Mouse (Mus musculus) intestine, postnatal 0 days (tissue): Measurements from ENCODE around the gene Rdh14. TPM values are rescaled to one million over a fixed set of nuclear protein-coding genes. Genes with fewer than 3 reads are reported as not detected.
A peak's percentile ranks its signal among the peaks of the same experiment; 100 is the strongest.

Experiments
- ATAC-seq: fragments of 200-750 bp; cut with Nextera tagmentation; 2 replicates; pipeline ENCODE4 v1.8.0; 2017; ENCODE audit warnings: mild to moderate bottlenecking, moderate TSS enrichment, moderate library complexity
- H3K27ac ChIP-seq: fragments of 300-500 bp; sonication (generic); 2 replicates; pipeline ENCODE4 v1.5.1; 2014; ENCODE audit warnings: mild to moderate bottlenecking, low read depth, low read length, moderate library complexity
- H3K27me3 ChIP-seq: fragments of 300-500 bp; sonication (generic); replicated peaks from 2 replicates; pipeline ENCODE4 v1.6.1; 2014; ENCODE audit warnings: low read length, mixed read lengths; ENCODE audit not compliant: control insufficient read depth, insufficient read depth
- H3K36me3 ChIP-seq: fragments of 300-500 bp; sonication (generic); 2 replicates; pipeline ENCODE4 v1.6.1; 2014; ENCODE audit warnings: mild to moderate bottlenecking, moderate library complexity; ENCODE audit not compliant: control insufficient read depth, insufficient read depth
- H3K4me1 ChIP-seq: fragments of 300-500 bp; sonication (generic); replicated peaks from 2 replicates; pipeline ENCODE4 v1.6.1; 2014; ENCODE audit warnings: antibody characterized with exemption, low read length, mixed read lengths; ENCODE audit not compliant: control insufficient read depth, insufficient read depth
- H3K4me2 ChIP-seq: fragments of 300-500 bp; sonication (generic); replicated peaks from 2 replicates; pipeline ENCODE4 v1.6.1; 2014; ENCODE audit warnings: low read depth, mild to moderate bottlenecking, moderate library complexity
- H3K4me3 ChIP-seq: fragments of 300-500 bp; sonication (generic); 2 replicates; pipeline ENCODE4 v1.5.1; 2014; ENCODE audit warnings: low read depth, low read length
- H3K9ac ChIP-seq: fragments of 300-500 bp; sonication (generic); 2 replicates; pipeline ENCODE4 v1.6.1; 2014; ENCODE audit warnings: mild to moderate bottlenecking, low read depth, low read length
- H3K9me3 ChIP-seq: fragments of 300-500 bp; sonication (generic); 2 replicates; pipeline ENCODE4 v1.6.1; 2016; ENCODE audit warnings: mixed run types; ENCODE audit not compliant: control insufficient read depth
- CTCF ChIP-seq: sonication (generic); IDR thresholded peaks from 2 replicates; pipeline ENCODE4 v1.5.1; 2016; ENCODE audit warnings: low read depth, mild to moderate bottlenecking, control low read depth, antibody characterized with exemption, moderate library complexity
- WGBS: fragments of 180-500 bp; shearing (Covaris S2); extraction: QIAGEN DNeasy Blood & Tissue Kit; methylation state at CpG from one replicate; pipeline ENCODE4 v1.1.7; 2014; 5-methylcytosine and 5-hydroxymethylcytosine counted together
- polyA plus RNA-seq: library from polyadenylated mRNA; unstranded; fragments of >200 nt; fragmentation: Nextera tagmentation; extraction: Ambion mirVana; gene quantifications from 2 replicates; pipeline ENCODE4 v1.2.1, GENCODE M21; 2015

The Rdh14 gene
- polyA plus RNA-seq, 1 experiment from 2014 or later = 60.6 TPM

DNA sequence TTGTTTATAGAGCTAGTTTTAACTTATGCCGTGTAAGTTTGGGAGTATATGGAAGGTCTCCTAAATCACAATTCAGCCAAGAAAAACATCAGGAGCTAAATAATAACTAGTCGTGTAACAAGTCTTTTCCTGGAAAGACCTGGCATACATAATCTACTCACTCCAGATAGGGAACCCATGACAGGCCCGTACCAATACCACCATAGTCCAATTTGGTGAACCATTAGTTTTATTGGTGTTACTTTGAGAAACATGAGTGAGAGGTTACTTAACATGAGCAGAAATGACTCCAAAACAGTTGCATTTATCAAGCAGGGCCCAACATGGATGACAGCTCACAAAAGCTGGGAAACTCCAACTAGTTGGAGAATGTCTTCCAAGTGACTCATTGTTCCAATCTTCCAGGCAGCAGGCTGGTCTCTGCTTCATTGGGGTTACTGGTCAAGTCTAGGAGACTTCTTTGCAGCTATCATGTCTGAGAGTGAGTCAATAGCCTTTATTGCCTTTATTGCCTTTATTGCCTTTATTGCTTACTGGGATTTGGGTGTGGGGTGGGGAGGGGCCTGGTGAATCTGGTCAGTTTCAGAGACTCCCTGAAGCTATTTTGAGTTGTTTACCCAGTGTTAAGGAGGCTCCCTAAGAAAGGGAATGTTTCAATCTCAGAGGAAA, 20.1 kb downstream of the Rdh14 start:
- Histone ChIP-seq H3K27ac (no peak overlapping the region), H3K27me3 (no peaks in the 10 kb centered on the region), H3K4me2 (no peak overlapping the region), H3K36me3 (no peaks in the 10 kb centered on the region), H3K9me3 (no peaks in the 10 kb centered on the region), H3K4me3 (no peak overlapping the region), H3K9ac (no peak overlapping the region), H3K4me1 (no peaks in the 10 kb centered on the region)
- WGBS = 51% methylated on average over 3 of the region's 3 CpGs
- TF ChIP-seq CTCF = no peak
- peak; percentile 61 for ATAC-seq

DNA sequence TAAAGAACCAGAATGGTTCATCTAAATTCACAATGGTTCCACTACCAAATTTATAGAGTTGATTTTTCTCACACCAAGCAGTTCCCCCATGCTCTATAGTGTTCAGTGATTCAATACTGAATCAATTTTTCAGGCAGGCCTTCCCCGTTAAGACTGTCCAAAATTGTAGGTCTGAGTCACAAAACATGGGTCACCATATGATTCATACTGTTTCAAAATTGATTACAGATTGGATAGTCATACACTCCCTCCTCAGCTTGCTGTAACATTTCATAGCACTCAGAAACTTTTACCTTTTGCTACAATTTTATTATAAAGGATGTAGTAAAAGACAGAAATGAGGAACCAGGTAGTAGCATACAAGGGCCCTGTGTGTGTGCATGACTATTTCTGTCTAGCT, 20.9 kb downstream of the Rdh14 start:
- TF ChIP-seq CTCF = no peak
- Histone ChIP-seq H3K4me2 (no peak overlapping the region), H3K9ac (no peak overlapping the region), H3K4me1 (no peaks in the 10 kb centered on the region), H3K27me3 (no peaks in the 10 kb centered on the region), H3K9me3 (no peaks in the 10 kb centered on the region), H3K4me3 (no peak overlapping the region), H3K27ac (no peak overlapping the region), H3K36me3 (no peaks in the 10 kb centered on the region)
- WGBS = 87% methylated on average over 1 of the region's 1 CpGs
- ATAC-seq = no peak

DNA sequence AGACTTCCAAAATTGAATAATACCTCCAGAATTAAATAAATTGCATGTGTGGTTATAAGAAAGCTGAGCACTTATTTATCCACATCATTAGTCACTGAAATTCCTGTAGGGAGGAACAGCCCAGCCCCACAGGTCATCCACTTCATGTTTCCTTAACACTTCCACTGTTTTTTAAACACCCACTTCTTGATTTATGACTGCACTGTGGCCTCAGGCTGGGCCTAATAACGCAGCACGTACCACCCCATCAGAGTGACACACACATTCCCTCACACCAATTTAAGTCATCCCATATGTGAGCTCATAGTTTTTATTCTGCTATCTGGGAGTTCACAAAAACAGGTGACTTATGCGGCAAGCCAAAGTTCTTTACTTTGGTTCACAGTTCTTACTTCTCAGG, 31.8 kb downstream of the Rdh14 start:
- no peak overlapping the region for H3K9ac ChIP-seq
- TF ChIP-seq CTCF = no peak
- H3K9me3 ChIP-seq = no peaks in the 10 kb centered on the region
- no peak overlapping the region for H3K4me2 ChIP-seq
- no peak overlapping the region for H3K27ac ChIP-seq
- ATAC-seq = no peak
- no peaks in the 10 kb centered on the region for H3K4me1 ChIP-seq
- WGBS = 43% methylated on average over 3 of the region's 3 CpGs
- no peaks in the 10 kb centered on the region for H3K36me3 ChIP-seq
- H3K27me3 ChIP-seq = no peaks in the 10 kb centered on the region
- no peak overlapping the region for H3K4me3 ChIP-seq

DNA sequence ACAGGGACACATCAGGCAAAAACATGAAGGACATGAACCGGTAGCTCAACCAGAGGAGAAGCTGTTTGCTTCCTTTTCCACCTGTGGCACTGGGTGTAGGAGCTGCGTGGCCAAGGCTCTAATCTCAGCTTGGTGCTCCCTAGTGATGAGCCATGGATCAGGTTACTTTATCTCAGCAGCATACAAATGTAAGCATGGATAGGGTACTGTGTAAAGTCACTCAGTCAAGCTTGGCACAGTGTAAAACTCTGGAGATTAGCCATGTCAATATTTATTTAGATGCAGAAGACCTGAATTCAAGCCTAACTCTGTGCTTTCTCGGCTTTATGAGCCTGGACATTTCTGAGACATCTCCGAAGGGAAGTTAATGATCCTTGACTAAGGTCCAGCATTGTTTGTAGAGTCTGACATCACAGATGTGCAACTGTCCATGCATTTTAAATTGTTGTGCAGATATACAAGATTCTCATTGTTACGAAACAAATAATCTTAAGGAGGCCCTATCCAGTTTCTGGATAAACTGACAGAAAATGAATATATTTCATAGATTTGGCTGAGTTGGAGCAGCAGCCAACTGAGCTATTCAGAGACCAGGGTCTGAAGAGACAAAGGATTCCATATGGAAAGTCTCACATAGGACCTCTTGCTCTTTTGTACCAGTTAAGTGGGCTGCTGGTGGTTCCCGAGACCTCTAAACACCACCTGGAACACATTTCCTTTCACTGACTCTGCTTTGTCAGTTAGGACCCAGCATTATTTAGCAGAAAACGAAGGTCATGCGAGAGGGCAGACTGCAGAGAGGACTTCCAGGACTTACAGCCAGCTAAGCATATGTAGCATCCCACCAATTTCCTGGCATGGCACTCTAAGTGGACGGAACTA, 35.7 kb downstream of the Rdh14 start:
- H3K27ac ChIP-seq = no peak overlapping the region
- no peak overlapping the region for H3K4me2 ChIP-seq
- H3K4me3 ChIP-seq = no peak overlapping the region
- no peak overlapping the region for H3K9ac ChIP-seq
- no peaks in the 10 kb centered on the region for H3K9me3 ChIP-seq
- no peaks in the 10 kb centered on the region for H3K4me1 ChIP-seq
- WGBS = 58% methylated on average over 9 of the region's 9 CpGs
- ATAC-seq = no peak
- TF ChIP-seq CTCF = no peak
- no peaks in the 10 kb centered on the region for H3K27me3 ChIP-seq
- no peaks in the 10 kb centered on the region for H3K36me3 ChIP-seq

DNA sequence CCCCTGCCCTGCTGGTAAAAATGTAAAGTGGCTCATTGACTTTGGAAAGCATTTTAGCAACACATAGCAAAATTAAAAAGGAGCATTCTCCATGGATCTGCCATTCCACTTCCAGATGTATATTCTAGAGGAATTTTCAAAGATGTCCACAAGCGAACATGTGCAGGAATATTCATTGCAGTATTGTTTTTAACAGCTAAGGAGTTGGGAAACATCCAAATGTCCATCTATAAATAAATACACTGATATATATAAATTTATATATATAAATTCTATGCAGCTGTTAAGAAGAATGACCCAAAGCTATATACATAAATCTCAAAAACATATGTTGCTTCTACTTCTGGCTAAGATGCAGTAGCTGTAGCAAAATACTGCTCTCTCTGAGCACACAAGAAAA, 40.4 kb downstream of the Rdh14 start:
- H3K4me1 ChIP-seq = no peaks in the 10 kb centered on the region
- ATAC-seq = no peak
- H3K27me3 ChIP-seq = no peaks in the 10 kb centered on the region
- WGBS = 75% methylated on average over 1 of the region's 1 CpGs
- H3K4me2 ChIP-seq = no peak overlapping the region
- no peaks in the 10 kb centered on the region for H3K36me3 ChIP-seq
- no peaks in the 10 kb centered on the region for H3K9me3 ChIP-seq
- TF ChIP-seq CTCF = no peak
- no peak overlapping the region for H3K27ac ChIP-seq
- H3K9ac ChIP-seq = no peak overlapping the region
- H3K4me3 ChIP-seq = no peak overlapping the region

DNA sequence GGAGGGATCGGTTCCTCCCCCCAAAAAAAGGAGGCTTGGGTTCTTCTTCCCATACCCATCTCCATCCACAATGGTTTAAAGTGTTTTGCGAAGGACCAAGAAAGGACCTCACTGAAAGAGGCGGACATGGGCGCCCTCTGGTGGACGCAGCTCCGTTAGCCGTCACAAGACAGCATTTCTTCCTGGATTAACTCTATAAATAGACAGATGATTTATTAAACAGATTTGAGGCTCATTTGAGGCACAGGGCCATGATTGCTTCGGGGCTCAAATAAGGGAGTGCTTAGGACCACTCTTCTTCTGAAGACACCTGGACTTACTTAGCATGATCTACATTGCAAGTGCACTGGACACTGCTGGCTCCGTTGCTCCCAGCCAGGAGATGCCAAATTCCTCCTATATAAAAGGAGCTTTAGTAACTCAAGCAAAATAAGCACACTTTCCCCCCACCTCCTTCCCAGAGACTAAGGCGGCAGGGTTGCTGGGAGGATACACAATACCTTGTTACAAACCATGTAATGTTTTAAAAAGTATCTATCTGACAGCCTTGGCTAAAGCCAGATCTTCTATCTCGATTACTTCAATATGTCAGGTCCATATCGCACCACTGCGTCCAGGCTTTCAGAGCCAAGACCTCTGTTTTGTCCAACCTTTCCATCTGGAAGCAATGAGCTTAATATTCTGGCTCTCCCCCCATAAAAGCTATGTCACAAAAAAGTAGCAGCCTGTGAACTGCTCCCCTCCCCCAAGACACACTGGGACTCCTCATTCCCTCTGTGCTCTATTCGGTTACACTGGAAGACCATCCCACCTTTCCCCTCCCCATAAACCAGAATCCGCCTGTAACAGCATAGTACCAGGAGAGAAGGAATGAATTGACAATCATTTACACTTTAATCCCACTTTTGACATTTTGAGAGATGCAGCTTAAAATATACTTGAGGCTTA, 47.8 kb downstream of the Rdh14 start:
- Histone ChIP-seq H3K27ac (no peak overlapping the region), H3K4me2 (no peak overlapping the region)
- 28% methylated on average over 15 of the region's 15 CpGs for WGBS

More for the DNA sequence above, 47.8 kb downstream of the Rdh14 start:
- peak; percentile 95 for TF ChIP-seq CTCF
- H3K4me1 ChIP-seq = no peaks in the 10 kb centered on the region
- no peak for ATAC-seq
- no peak overlapping the region for H3K9ac ChIP-seq
- H3K4me3 ChIP-seq = no peak overlapping the region
- no peaks in the 10 kb centered on the region for H3K27me3 ChIP-seq
- H3K9me3 ChIP-seq = no peaks in the 10 kb centered on the region
- H3K36me3 ChIP-seq = no peaks in the 10 kb centered on the region
